Mouse (Mus musculus) hindbrain, embryonic 11.5 days (tissue): ENCODE results near the gene Olfr975. TPM values are rescaled to one million over a fixed set of nuclear protein-coding genes. Genes with fewer than 3 reads are reported as not detected.
"Not testable (repeated sequence)": the region's sequence is repeated elsewhere in the genome, so short reads cannot be mapped to it uniquely, and the experiment has no call there.

Experiments
- ATAC-seq: fragments of 200-750 bp; cut with Nextera tagmentation; 2 replicates; pipeline ENCODE4 v1.8.0; 2017; ENCODE audit warnings: mild to moderate bottlenecking, moderate TSS enrichment, moderate library complexity; ENCODE audit not compliant: low FRiP score
- DNase-seq: peaks from one replicate; pipeline ENCODE4 v3.0.0-alpha.2; 2015; ENCODE audit warnings: low spot score
- H3K27ac ChIP-seq: fragments of 300-500 bp; sonication (generic); 2 replicates; pipeline ENCODE4 v1.5.1; 2014; ENCODE audit warnings: mild to moderate bottlenecking, low read depth, low read length
- H3K27me3 ChIP-seq: fragments of 300-500 bp; sonication (generic); 2 replicates; pipeline ENCODE4 v1.6.1; 2014; ENCODE audit warnings: mild to moderate bottlenecking, low read length, moderate library complexity, mixed read lengths; ENCODE audit not compliant: control insufficient read depth, insufficient read depth
- H3K36me3 ChIP-seq: fragments of 300-500 bp; sonication (generic); 2 replicates; pipeline ENCODE4 v1.6.1; 2014; ENCODE audit warnings: mild to moderate bottlenecking, low read length, moderate library complexity, mixed read lengths; ENCODE audit not compliant: control insufficient read depth, insufficient read depth
- H3K4me1 ChIP-seq: fragments of 300-500 bp; sonication (generic); replicated peaks from 2 replicates; pipeline ENCODE4 v1.6.1; 2014; ENCODE audit warnings: low read length, mixed read lengths; ENCODE audit not compliant: control insufficient read depth, insufficient read depth
- H3K4me2 ChIP-seq: fragments of 300-500 bp; sonication (generic); replicated peaks from 2 replicates; pipeline ENCODE4 v1.6.1; 2014; ENCODE audit warnings: mild to moderate bottlenecking, low read depth, low read length
- H3K4me3 ChIP-seq: fragments of 300-500 bp; sonication (generic); 2 replicates; pipeline ENCODE4 v1.5.1; 2014; ENCODE audit warnings: low read depth, low read length
- H3K9ac ChIP-seq: fragments of 300-500 bp; sonication (generic); 2 replicates; pipeline ENCODE4 v1.6.1; 2014; ENCODE audit warnings: low read depth, low read length
- H3K9me3 ChIP-seq: fragments of 300-500 bp; sonication (generic); 2 replicates; pipeline ENCODE4 v1.6.1; 2016; ENCODE audit warnings: low read length; ENCODE audit not compliant: control insufficient read depth
- WGBS: fragments of 180-500 bp; shearing (Covaris S2); extraction: QIAGEN DNeasy Blood & Tissue Kit; methylation state at CpG from one replicate; pipeline ENCODE4 v1.1.7; 2014; 5-methylcytosine and 5-hydroxymethylcytosine counted together
- polyA plus RNA-seq: library from polyadenylated mRNA; unstranded; fragments of >200 nt; fragmentation: Nextera tagmentation; extraction: Ambion mirVana; gene quantifications from 2 replicates; pipeline ENCODE4 v1.2.1, GENCODE M21; 2014

Olfr975 gene
- not detected in 2 replicates for polyA plus RNA-seq

DNA sequence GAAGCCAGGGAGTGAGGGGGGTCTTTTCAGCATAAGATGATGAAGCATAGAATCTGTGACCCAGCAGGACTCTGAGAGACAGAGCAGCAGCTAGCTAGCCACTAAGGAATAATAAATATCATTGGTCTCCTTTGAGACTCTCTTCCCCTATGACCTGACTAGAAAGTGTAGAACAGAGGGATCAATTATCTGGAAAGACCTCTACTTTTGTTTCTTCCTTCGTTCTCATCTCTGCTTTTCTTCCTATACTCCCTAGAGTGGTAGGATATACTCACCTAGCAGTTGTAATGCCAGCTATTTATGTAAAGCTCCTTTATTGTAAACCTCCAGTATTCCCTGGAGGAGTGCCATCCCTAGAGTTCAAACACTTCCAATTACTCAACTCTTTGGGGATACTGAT lies at the start of gene Olfr975:
TSS of gene Olfr975 (minus strand) at position 101 of the 400 bp plus-strand sequence.
- H3K27me3 ChIP-seq: no peaks in the 10 kb centered on the region
- H3K27ac ChIP-seq: no peak within 1 kb of the TSS
- no peak within 1 kb of the TSS for H3K4me2 ChIP-seq
- H3K9me3 ChIP-seq: no peaks in the 10 kb centered on the region
- ATAC-seq: no peak
- no peak within 1 kb of the TSS for H3K9ac ChIP-seq
- no peak within 1 kb of the TSS for H3K4me3 ChIP-seq
- WGBS: 73% methylated on average over 1 of the region's 1 CpGs
- no peaks in the 10 kb centered on the region for H3K4me1 ChIP-seq
- DNase-seq: no peak
- no peaks in the 10 kb centered on the region for H3K36me3 ChIP-seq

DNA sequence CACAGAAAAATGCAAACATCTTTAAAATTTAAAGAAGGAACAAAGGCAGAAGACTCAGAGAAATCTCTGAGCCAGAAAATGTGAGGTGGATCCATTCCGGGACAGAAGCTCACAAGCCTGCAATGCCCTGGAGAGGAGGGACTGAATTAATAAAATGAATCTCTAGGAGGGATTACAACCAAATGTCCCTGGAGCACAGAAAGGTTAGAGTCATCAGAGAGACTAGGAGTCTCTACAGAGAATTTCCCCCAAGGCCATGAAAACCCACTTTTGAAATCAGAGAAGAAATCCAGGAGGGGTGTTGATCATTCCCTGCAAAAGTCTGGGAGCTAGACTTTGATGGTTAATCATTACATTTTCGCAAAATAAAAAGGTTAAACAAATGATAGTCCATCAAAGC lies 40.0 kb upstream of the Olfr975 start, which contains the start of gene Olfr978:
TSS of gene Olfr978 (plus strand) at position 301 of the 400 bp plus-strand sequence.
- Histone ChIP-seq H3K36me3 (no peaks in the 10 kb centered on the region), H3K4me3 (no peak within 1 kb of the TSS), H3K9ac (no peak within 1 kb of the TSS), H3K9me3 (no peaks in the 10 kb centered on the region), H3K27ac (no peak within 1 kb of the TSS), H3K4me1 (no peaks in the 10 kb centered on the region), H3K27me3 (no peaks in the 10 kb centered on the region), H3K4me2 (no peak within 1 kb of the TSS)
- ATAC-seq: no peak
- 85% methylated on average over 2 of the region's 2 CpGs for WGBS
- no peak for DNase-seq

DNA sequence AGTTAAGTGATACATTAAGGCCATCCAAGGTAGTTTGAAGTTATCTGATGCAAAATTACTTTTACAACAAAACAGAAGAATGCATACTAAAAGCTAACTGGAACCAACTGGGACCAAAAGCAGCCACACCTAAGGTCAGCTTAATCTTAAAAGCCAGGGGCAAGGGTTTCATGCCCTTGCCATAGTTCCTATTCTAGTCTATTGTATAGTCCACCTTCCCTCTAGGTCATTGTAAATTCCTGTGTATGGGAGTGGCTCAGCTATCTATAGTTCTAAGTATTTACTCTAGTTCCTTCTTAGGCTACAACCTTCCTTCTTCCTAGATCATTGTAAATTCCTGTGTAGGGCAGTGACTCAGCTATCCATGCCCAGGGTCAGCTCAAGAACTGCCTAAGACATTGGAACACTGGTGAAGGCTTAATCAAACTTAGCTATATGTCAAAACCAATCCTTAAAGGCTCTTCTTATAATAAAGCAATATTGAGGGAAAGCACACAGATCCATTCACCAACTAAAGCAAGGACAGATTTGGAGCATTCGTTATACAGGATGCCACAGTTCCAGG lies 24.8 kb upstream of the Olfr975 start:
- 83% methylated on average over 1 of the region's 1 CpGs for WGBS
- ATAC-seq, H3K4me1 ChIP-seq: not testable (repeated sequence)

DNA sequence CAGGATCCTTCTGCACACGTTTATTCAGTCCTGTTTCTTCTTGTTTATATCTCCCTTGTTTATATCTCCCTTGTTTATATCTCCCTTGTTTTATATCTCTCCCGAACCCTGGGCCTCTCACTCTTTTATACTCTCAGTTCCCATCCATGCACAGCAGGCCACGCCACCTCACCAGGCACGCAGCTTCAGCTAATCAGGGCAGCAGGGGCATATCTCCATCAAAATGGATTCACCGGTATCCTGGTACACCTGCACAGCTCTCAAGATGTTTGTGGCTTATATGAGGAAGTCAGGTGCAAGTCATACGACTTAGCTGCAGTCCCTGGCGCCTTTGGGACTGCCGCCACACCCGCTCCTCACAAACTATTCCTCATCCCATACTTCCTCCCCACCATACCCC lies 9.2 kb upstream of the Olfr975 start, which contains the start of gene Olfr976:
TSS of gene Olfr976 (minus strand) at position 101 of the 400 bp plus-strand sequence.
- H3K27me3 ChIP-seq, H3K4me2 ChIP-seq, H3K27ac ChIP-seq, H3K36me3 ChIP-seq, H3K9ac ChIP-seq, H3K4me1 ChIP-seq, H3K4me3 ChIP-seq, DNase-seq, ATAC-seq, H3K9me3 ChIP-seq: not testable (repeated sequence)
- WGBS: 80% methylated on average over 5 of the region's 9 CpGs

More for the DNA sequence above, 24.8 kb upstream of the Olfr975 start:
- H3K27ac ChIP-seq, DNase-seq, H3K4me3 ChIP-seq, H3K9me3 ChIP-seq, H3K27me3 ChIP-seq, H3K9ac ChIP-seq, H3K4me2 ChIP-seq, H3K36me3 ChIP-seq: not testable (repeated sequence)

DNA sequence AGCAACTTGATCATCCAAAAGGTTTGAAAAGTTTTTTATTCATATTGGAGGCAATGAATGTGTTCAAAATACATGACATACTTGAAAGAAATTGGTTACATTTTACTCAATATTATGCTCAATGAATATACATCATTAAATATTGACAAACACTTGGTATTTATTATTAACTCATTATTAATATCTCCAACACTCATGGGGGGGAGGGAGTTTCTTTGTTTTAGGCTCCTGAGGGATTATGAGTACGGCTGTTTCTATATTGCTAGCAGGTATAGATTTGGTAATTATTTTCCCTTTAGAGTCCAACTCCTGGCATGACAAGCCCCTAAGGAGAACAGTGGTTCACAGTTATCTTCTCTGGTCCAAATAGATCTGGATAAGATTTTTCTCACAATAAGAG lies 14.6 kb downstream of the Olfr975 start, which contains the start of gene Olfr974:
TSS of gene Olfr974 (plus strand) at position 301 of the 400 bp plus-strand sequence.
- Histone ChIP-seq H3K36me3 (no peaks in the 10 kb centered on the region), H3K4me1 (no peaks in the 10 kb centered on the region), H3K4me3 (no peak within 1 kb of the TSS), H3K4me2 (no peak within 1 kb of the TSS), H3K9ac (no peak within 1 kb of the TSS), H3K27me3 (no peaks in the 10 kb centered on the region), H3K9me3 (no peaks in the 10 kb centered on the region), H3K27ac (no peak within 1 kb of the TSS)
- 70% methylated on average over 1 of the region's 1 CpGs for WGBS
- ATAC-seq (no peak), DNase-seq (no peak)

DNA sequence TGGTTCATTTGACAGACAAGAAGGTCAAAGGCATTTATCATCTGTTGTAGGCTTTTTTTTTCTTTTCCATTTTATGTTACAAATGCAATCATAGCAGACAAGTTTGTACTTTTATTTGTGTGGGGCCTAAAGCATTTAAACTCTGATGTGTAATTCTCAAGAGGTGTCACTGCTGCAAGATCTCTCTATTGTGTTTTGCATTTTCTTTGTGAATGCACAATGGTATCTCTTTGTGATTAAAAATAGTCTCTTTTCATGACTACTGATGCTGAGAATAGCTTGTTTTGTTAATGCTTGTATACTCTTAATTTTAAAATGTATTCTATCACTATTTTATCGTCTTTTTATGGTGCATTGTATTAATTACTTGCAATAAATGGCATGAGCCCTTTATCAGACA lies 23.0 kb downstream of the Olfr975 start:
- H3K9ac ChIP-seq, ATAC-seq, H3K4me1 ChIP-seq, DNase-seq, H3K4me2 ChIP-seq, H3K9me3 ChIP-seq, H3K4me3 ChIP-seq, H3K36me3 ChIP-seq, H3K27me3 ChIP-seq, H3K27ac ChIP-seq: not testable (repeated sequence)
- WGBS: 55% methylated on average over 1 of the region's 1 CpGs

DNA sequence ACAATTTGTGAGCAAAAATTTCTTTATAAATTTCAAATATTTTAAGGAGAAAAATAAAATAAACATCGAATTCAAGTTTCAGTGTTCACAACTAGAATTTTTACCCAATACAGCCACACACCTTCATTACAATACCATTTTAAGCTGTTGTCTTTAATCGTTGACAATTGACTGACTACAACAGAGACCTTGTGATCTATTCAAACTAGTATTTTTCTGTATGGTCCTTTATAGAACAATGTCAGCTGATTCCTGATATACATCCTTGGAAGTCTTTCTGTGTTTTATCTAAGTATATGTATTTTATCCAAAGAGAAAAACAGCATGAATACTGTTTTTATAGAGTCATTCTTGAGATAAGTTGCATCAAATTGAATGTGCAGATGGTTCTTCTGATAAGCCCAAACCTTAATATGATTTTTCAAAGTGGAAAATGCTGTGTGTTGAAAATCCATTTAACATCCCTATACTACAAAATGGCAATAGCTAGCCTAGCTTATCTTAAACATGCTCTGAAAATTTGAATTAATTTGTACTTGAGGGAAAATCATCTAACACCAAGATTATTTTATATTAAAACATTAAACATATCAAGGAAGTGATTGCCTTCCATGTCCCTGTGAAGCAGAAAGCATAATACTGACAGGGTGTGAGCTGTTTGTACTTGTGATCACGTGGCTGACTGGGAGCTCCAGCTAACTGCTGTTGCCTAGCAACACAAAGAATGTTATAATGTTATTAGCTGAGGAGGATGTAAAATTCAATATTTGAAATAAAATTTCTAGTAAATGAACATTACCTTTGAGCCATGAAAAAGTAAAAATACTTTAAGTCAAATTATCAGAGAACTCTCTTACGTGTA lies 23.6 kb downstream of the Olfr975 start:
- not testable (repeated sequence) for H3K27me3 ChIP-seq, DNase-seq, H3K9me3 ChIP-seq, H3K27ac ChIP-seq, ATAC-seq, H3K4me1 ChIP-seq, H3K9ac ChIP-seq, H3K36me3 ChIP-seq, H3K4me2 ChIP-seq, H3K4me3 ChIP-seq
- WGBS: no CpG with 5 or more reads among the region's 4 CpGs

DNA sequence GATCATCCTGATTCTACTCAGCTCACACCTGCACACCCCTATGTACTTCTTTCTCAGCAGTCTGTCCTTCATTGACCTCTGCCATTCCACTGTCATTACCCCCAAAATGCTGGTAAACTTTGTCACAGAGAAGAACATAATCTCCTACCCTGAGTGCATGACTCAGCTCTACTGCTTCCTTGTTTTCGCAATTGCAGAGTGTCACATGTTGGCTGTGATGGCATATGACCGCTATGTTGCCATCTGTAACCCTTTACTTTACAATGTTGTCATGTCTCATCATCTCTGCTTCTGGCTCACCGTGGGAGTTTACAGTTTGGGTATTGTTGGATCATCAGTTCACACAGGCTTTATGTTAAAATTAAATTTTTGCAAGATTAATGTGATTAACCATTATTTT lies 41.9 kb downstream of the Olfr975 start:
- ATAC-seq (no peak), DNase-seq (no peak)
- Histone ChIP-seq H3K4me1 (no peaks in the 10 kb centered on the region), H3K27me3 (no peaks in the 10 kb centered on the region), H3K4me2 (no peak overlapping the region), H3K9ac (no peak overlapping the region), H3K27ac (no peak overlapping the region), H3K36me3 (no peaks in the 10 kb centered on the region), H3K9me3 (no peaks in the 10 kb centered on the region), H3K4me3 (no peak overlapping the region)
- WGBS: 86% methylated on average over 3 of the region's 3 CpGs
